Mouse (Mus musculus) lung, embryonic 15.5 days (tissue): ENCODE measurements at regions not wholly inside any gene's neighbourhood (a gene's known extent, or its start where the extent isn't known, plus 50 kb on each side); places are given as distances from the start of the nearest gene placed in this dataset.

Source experiments
- ATAC-seq: fragments of 200-750 bp; cut with Nextera tagmentation; 2 replicates; pipeline ENCODE4 v1.8.0; 2017; ENCODE audit warnings: moderate number of reproducible peaks, borderline replicate concordance; ENCODE audit not compliant: low FRiP score, low TSS enrichment; ENCODE audit errors: extremely low read depth
- H3K27ac ChIP-seq: fragments of 300-500 bp; sonication (generic); 2 replicates; pipeline ENCODE4 v1.5.1; 2015; ENCODE audit warnings: moderate library complexity, mild to moderate bottlenecking, inconsistent platforms
- H3K27me3 ChIP-seq: fragments of 300-500 bp; sonication (generic); 2 replicates; pipeline ENCODE4 v1.6.1; 2015; ENCODE audit warnings: inconsistent platforms
- H3K36me3 ChIP-seq: fragments of 300-500 bp; sonication (generic); 2 replicates; pipeline ENCODE4 v1.6.1; 2015; ENCODE audit warnings: inconsistent platforms
- H3K4me1 ChIP-seq: fragments of 300-500 bp; sonication (generic); 2 replicates; pipeline ENCODE4 v1.6.1; 2015; ENCODE audit warnings: inconsistent platforms
- H3K4me2 ChIP-seq: fragments of 300-500 bp; sonication (generic); 2 replicates; pipeline ENCODE4 v1.6.1; 2015; ENCODE audit warnings: inconsistent platforms, mild to moderate bottlenecking, moderate library complexity
- H3K4me3 ChIP-seq: fragments of 300-500 bp; sonication (generic); 2 replicates; pipeline ENCODE4 v1.5.1; 2015; ENCODE audit warnings: mild to moderate bottlenecking, inconsistent platforms
- H3K9ac ChIP-seq: fragments of 300-500 bp; sonication (generic); 2 replicates; pipeline ENCODE4 v1.6.1; 2015; ENCODE audit warnings: inconsistent platforms
- H3K9me3 ChIP-seq: fragments of 300-500 bp; sonication (generic); 2 replicates; pipeline ENCODE4 v1.6.1; 2016; ENCODE audit warnings: inconsistent platforms
- WGBS: fragments of 180-500 bp; shearing (Covaris S2); methylation state at CpG from one replicate; pipeline ENCODE4 v1.1.7; 2015; 5-methylcytosine and 5-hydroxymethylcytosine counted together

- H3K27me3 ChIP-seq = no peaks in the 10 kb centered on the region
- under 1% methylated on average over 107 of the region's 141 CpGs for WGBS
- peak overlapping the region; percentile 100 for H3K27ac ChIP-seq
- H3K9ac ChIP-seq = peak overlapping the region; percentile 99
- H3K9me3 ChIP-seq = no peaks in the 10 kb centered on the region
- H3K4me3 ChIP-seq = peak overlapping the region; percentile 81
- H3K4me1 ChIP-seq = peaks cover 54% of the 10 kb centered on the region
- peak overlapping the region; percentile 87 for H3K4me2 ChIP-seq
- peak; percentile 80 for ATAC-seq
- H3K36me3 ChIP-seq = peaks cover 9% of the 10 kb centered on the region; the same call in 1 of the 2 replicates
Observed at GRCm38 (mm10) chr15:85670789-85671700, 63.7 kb upstream of the Ppara start.

GRCm38 (mm10) chr15:85671701-85672191, 63.0 kb upstream of the Ppara start:
- Histone ChIP-seq H3K4me3 (peak overlapping the region; percentile 81), H3K9me3 (no peaks in the 10 kb centered on the region), H3K9ac (peak overlapping the region; percentile 99), H3K27ac (peak overlapping the region; percentile 100), H3K4me2 (peak overlapping the region; percentile 87), H3K4me1 (peaks cover 52% of the 10 kb centered on the region), H3K27me3 (no peaks in the 10 kb centered on the region), H3K36me3 (peaks cover 9% of the 10 kb centered on the region; the same call in 1 of the 2 replicates)
- WGBS = under 1% methylated on average over 50 of the region's 50 CpGs
- 0 out of 2 replicates have a peak, but pooled peaks have one; percentile 0 for ATAC-seq

GRCm38 (mm10) chr15:85672376-85672775, 62.4 kb upstream of the Ppara start:
- H3K4me1 ChIP-seq = peaks cover 52% of the 10 kb centered on the region
- H3K9ac ChIP-seq = peak overlapping the region; percentile 99
- no peaks in the 10 kb centered on the region for H3K9me3 ChIP-seq
- peak overlapping the region; percentile 87 for H3K4me2 ChIP-seq
- peak overlapping the region; percentile 81 for H3K4me3 ChIP-seq
- H3K27me3 ChIP-seq = no peaks in the 10 kb centered on the region
- H3K36me3 ChIP-seq = peaks cover 9% of the 10 kb centered on the region; the same call in 1 of the 2 replicates
- WGBS = 26% methylated on average over 3 of the region's 3 CpGs
- H3K27ac ChIP-seq = 0 out of 2 replicates have a peak overlapping the region, but pooled peaks have one; percentile 7
- ATAC-seq = no peak

GRCm38 (mm10) chr15:85672931-85673330, 61.9 kb upstream of the Ppara start:
- Histone ChIP-seq H3K4me1 (peaks cover 54% of the 10 kb centered on the region), H3K9me3 (no peaks in the 10 kb centered on the region), H3K4me2 (peak overlapping the region; percentile 87), H3K9ac (peak overlapping the region; percentile 99), H3K36me3 (peaks cover 11% of the 10 kb centered on the region; the same call in 1 of the 2 replicates), H3K4me3 (peak overlapping the region; percentile 81), H3K27me3 (no peaks in the 10 kb centered on the region), H3K27ac (0 out of 2 replicates have a peak overlapping the region, but pooled peaks have one; percentile 7)
- 29% methylated on average over 3 of the region's 3 CpGs for WGBS
- no peak for ATAC-seq

GRCm38 (mm10) chr15:85673506-85673905, 61.3 kb upstream of the Ppara start:
- H3K27ac ChIP-seq = no peak overlapping the region
- H3K9ac ChIP-seq = peak overlapping the region; percentile 33
- ATAC-seq = no peak
- 54% methylated on average over 9 of the region's 9 CpGs for WGBS
- no peaks in the 10 kb centered on the region for H3K27me3 ChIP-seq
- peak overlapping the region; percentile 81 for H3K4me3 ChIP-seq
- H3K36me3 ChIP-seq = peaks cover 16% of the 10 kb centered on the region; the same call in 1 of the 2 replicates
- no peaks in the 10 kb centered on the region for H3K9me3 ChIP-seq
- H3K4me1 ChIP-seq = peaks cover 59% of the 10 kb centered on the region
- H3K4me2 ChIP-seq = peak overlapping the region; percentile 87

GRCm38 (mm10) chr15:85674191-85674984, 60.4 kb upstream of the Ppara start:
- 82% methylated on average over 9 of the region's 9 CpGs for WGBS

GRCm38 (mm10) chr15:85675126-85675525, 59.7 kb upstream of the Ppara start:
- Histone ChIP-seq H3K27me3 (no peaks in the 10 kb centered on the region), H3K4me2 (peak overlapping the region; percentile 19; the same call in 1 of the 2 replicates), H3K27ac (no peak overlapping the region), H3K9me3 (no peaks in the 10 kb centered on the region), H3K4me3 (no peak overlapping the region; the same call in 1 of the 2 replicates), H3K36me3 (peaks cover 16% of the 10 kb centered on the region; the same call in 1 of the 2 replicates), H3K9ac (no peak overlapping the region), H3K4me1 (peaks cover 58% of the 10 kb centered on the region)
- ATAC-seq = no peak
- WGBS = 83% methylated on average over 7 of the region's 7 CpGs

More at GRCm38 (mm10) chr15:85674191-85674984, 60.4 kb upstream of the Ppara start:
- no peaks in the 10 kb centered on the region for H3K27me3 ChIP-seq
- peak overlapping the region; percentile 33 for H3K9ac ChIP-seq
- no peak for ATAC-seq
- H3K4me1 ChIP-seq = peaks cover 59% of the 10 kb centered on the region
- H3K4me2 ChIP-seq = peak overlapping the region; percentile 87
- H3K27ac ChIP-seq = no peak overlapping the region
- H3K36me3 ChIP-seq = peaks cover 16% of the 10 kb centered on the region; the same call in 1 of the 2 replicates
- H3K4me3 ChIP-seq = peak overlapping the region; percentile 81
- H3K9me3 ChIP-seq = no peaks in the 10 kb centered on the region

GRCm38 (mm10) chr15:85675736-85676135, 59.0 kb upstream of the Ppara start:
- H3K9me3 ChIP-seq = no peaks in the 10 kb centered on the region
- no peak overlapping the region for H3K4me3 ChIP-seq
- WGBS = 80% methylated on average over 5 of the region's 5 CpGs
- H3K27me3 ChIP-seq = no peaks in the 10 kb centered on the region
- H3K27ac ChIP-seq = no peak overlapping the region
- peak overlapping the region; percentile 19; the same call in 1 of the 2 replicates for H3K4me2 ChIP-seq
- peaks cover 16% of the 10 kb centered on the region; the same call in 1 of the 2 replicates for H3K36me3 ChIP-seq
- no peak for ATAC-seq
- H3K4me1 ChIP-seq = peaks cover 63% of the 10 kb centered on the region
- no peak overlapping the region for H3K9ac ChIP-seq

- Histone ChIP-seq H3K36me3 (peaks cover 16% of the 10 kb centered on the region; the same call in 1 of the 2 replicates), H3K4me2 (no peak overlapping the region), H3K9me3 (no peaks in the 10 kb centered on the region), H3K4me1 (peaks cover 68% of the 10 kb centered on the region), H3K27me3 (no peaks in the 10 kb centered on the region), H3K9ac (no peak overlapping the region), H3K27ac (no peak overlapping the region), H3K4me3 (no peak overlapping the region)
- WGBS = 77% methylated on average over 3 of the region's 3 CpGs
- ATAC-seq = no peak
Observed at GRCm38 (mm10) chr15:85676156-85676555, 58.6 kb upstream of the Ppara start.

- Histone ChIP-seq H3K4me1 (peaks cover 69% of the 10 kb centered on the region), H3K27me3 (no peaks in the 10 kb centered on the region), H3K9me3 (no peaks in the 10 kb centered on the region), H3K27ac (no peak overlapping the region), H3K9ac (no peak overlapping the region), H3K4me3 (no peak overlapping the region), H3K4me2 (no peak overlapping the region), H3K36me3 (peaks cover 16% of the 10 kb centered on the region; the same call in 1 of the 2 replicates)
- 67% methylated on average over 10 of the region's 10 CpGs for WGBS
- ATAC-seq = no peak
Observed at GRCm38 (mm10) chr15:85676871-85677270, 57.9 kb upstream of the Ppara start.

- Histone ChIP-seq H3K9ac (no peak overlapping the region), H3K9me3 (no peaks in the 10 kb centered on the region), H3K4me2 (no peak overlapping the region), H3K4me3 (no peak overlapping the region), H3K27ac (no peak overlapping the region), H3K4me1 (peaks cover 72% of the 10 kb centered on the region), H3K36me3 (peaks cover 16% of the 10 kb centered on the region; the same call in 1 of the 2 replicates), H3K27me3 (no peaks in the 10 kb centered on the region)
- WGBS = 82% methylated on average over 6 of the region's 6 CpGs
- ATAC-seq = no peak
Observed at GRCm38 (mm10) chr15:85677381-85677780, 57.4 kb upstream of the Ppara start.
